Mouse (Mus musculus): Measurements from ENCODE around the gene Mrpl39.

GRCm38 (mm10) chr16:84779718-84780117 lies 44.2 kb upstream of the Mrpl39 start:
- TF ChIP-seq EP300 (IDR thresholded peaks at IDR 0.05), result no peak
- no peak for TF ChIP-seq CTCF (IDR thresholded peaks at IDR 0.05)

All from lung, postnatal 0 days (tissue).